Mouse (Mus musculus) embryonic facial prominence, embryonic 11.5 days (tissue): ENCODE measurements at regions not wholly inside any gene's neighbourhood (a gene's known extent, or its start where the extent isn't known, plus 50 kb on each side); places are given as distances from the start of the nearest gene placed in this dataset.

Experiments used
- ATAC-seq: fragments of 200-750 bp; cut with Nextera tagmentation; replicated peaks from 2 replicates; pipeline ENCODE4 v1.8.0; 2017; ENCODE audit warnings: low read depth; ENCODE audit not compliant: insufficient number of reproducible peaks, low FRiP score, low TSS enrichment
- DNase-seq: peaks from one replicate; pipeline ENCODE4 v3.0.0-alpha.2; 2015; ENCODE audit warnings: low spot score
- H3K27ac ChIP-seq: fragments of 300-500 bp; sonication (generic); replicated peaks from 2 replicates; pipeline ENCODE4 v1.5.1; 2014; ENCODE audit warnings: mild to moderate bottlenecking, low read depth, low read length, control low read depth
- H3K27me3 ChIP-seq: fragments of 300-500 bp; sonication (generic); 2 replicates; pipeline ENCODE4 v1.6.1; 2014; ENCODE audit warnings: mild to moderate bottlenecking, low read length, moderate library complexity, mixed read lengths; ENCODE audit not compliant: control insufficient read depth, insufficient read depth
- H3K36me3 ChIP-seq: fragments of 300-500 bp; sonication (generic); replicated peaks from 2 replicates; pipeline ENCODE4 v1.6.1; 2014; ENCODE audit warnings: low read depth, mild to moderate bottlenecking, low read length, moderate library complexity, mixed read lengths; ENCODE audit not compliant: control insufficient read depth, insufficient read depth
- H3K4me1 ChIP-seq: fragments of 300-500 bp; sonication (generic); 2 replicates; pipeline ENCODE4 v1.6.1; 2014; ENCODE audit warnings: low read length, mixed read lengths; ENCODE audit not compliant: control insufficient read depth, insufficient read depth
- H3K4me2 ChIP-seq: fragments of 300-500 bp; sonication (generic); 2 replicates; pipeline ENCODE4 v1.6.1; 2014; ENCODE audit warnings: low read depth, mild to moderate bottlenecking, control low read depth, low read length, moderate library complexity
- H3K4me3 ChIP-seq: fragments of 300-500 bp; sonication (generic); 2 replicates; pipeline ENCODE4 v1.5.1; 2014; ENCODE audit warnings: low read depth, low read length, control low read depth
- H3K9ac ChIP-seq: fragments of 300-500 bp; sonication (generic); replicated peaks from 2 replicates; pipeline ENCODE4 v1.6.1; 2014; ENCODE audit warnings: mild to moderate bottlenecking, control low read depth, low read length
- H3K9me3 ChIP-seq: fragments of 300-500 bp; sonication (generic); replicated peaks from 2 replicates; pipeline ENCODE4 v1.6.1; 2016; ENCODE audit warnings: mild to moderate bottlenecking, low read length, inconsistent platforms, mixed read lengths; ENCODE audit not compliant: control insufficient read depth
- WGBS: fragments of 180-500 bp; shearing (Covaris S2); extraction: QIAGEN DNeasy Blood & Tissue Kit; methylation state at CpG from one replicate; pipeline ENCODE4 v1.1.7; 2014; 5-methylcytosine and 5-hydroxymethylcytosine counted together

DNA sequence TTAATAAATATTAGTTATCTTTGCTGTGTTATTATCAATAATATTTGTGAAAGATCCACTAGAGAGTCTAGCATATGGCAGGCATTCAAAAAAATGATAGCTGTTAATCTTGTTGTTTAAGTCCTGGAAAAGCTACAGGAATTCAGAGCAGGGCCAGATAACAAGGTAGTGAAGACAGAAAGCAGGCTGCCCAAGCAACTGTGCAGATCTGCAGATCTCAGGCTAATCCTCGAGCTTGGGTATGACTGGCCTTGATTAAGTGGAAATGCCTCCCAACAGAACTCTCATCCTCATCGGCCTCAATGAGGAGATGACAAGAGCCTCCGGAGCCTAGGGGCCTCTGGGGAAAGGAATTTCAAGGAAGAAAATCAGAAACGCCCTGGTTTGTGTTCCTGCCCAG is 142.9 kb upstream of the Pkdcc start:
- no peak overlapping the region for H3K4me3 ChIP-seq
- H3K4me1 ChIP-seq: no peaks in the 10 kb centered on the region
- no peak for DNase-seq
- no peak overlapping the region for H3K9ac ChIP-seq
- no peak overlapping the region for H3K27ac ChIP-seq
- H3K27me3 ChIP-seq: no peaks in the 10 kb centered on the region
- no peaks in the 10 kb centered on the region for H3K36me3 ChIP-seq
- 56% methylated on average over 4 of the region's 4 CpGs for WGBS
- H3K4me2 ChIP-seq: no peak overlapping the region
- no peaks in the 10 kb centered on the region for H3K9me3 ChIP-seq
- ATAC-seq: no peak

DNA sequence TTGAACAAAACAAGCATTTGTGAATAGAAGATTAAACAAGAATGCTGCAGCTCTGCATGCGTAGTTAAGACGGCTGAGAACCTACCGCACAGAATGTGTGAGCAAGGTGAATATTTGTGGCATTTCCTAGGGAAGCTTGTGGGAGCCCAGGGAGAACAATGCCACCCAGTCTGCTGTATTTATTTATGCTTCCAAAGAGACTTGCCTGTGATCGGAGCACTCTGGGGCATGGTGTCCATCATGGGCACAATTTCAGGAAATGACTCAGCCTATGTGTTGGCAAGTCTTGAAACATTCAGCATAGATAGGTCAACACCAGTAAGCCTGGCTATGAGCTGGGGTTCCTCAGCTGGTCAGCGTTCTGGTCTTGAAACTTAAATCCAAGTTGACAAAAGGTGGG is 140.2 kb upstream of the Pkdcc start:
- no peak overlapping the region for H3K4me2 ChIP-seq
- no peaks in the 10 kb centered on the region for H3K27me3 ChIP-seq
- H3K4me1 ChIP-seq: peaks cover 6% of the 10 kb centered on the region
- DNase-seq: no peak
- no peak for ATAC-seq
- no peak overlapping the region for H3K27ac ChIP-seq
- H3K4me3 ChIP-seq: no peak overlapping the region
- no peaks in the 10 kb centered on the region for H3K9me3 ChIP-seq
- WGBS: 53% methylated on average over 5 of the region's 5 CpGs
- no peaks in the 10 kb centered on the region for H3K36me3 ChIP-seq
- no peak overlapping the region for H3K9ac ChIP-seq

DNA sequence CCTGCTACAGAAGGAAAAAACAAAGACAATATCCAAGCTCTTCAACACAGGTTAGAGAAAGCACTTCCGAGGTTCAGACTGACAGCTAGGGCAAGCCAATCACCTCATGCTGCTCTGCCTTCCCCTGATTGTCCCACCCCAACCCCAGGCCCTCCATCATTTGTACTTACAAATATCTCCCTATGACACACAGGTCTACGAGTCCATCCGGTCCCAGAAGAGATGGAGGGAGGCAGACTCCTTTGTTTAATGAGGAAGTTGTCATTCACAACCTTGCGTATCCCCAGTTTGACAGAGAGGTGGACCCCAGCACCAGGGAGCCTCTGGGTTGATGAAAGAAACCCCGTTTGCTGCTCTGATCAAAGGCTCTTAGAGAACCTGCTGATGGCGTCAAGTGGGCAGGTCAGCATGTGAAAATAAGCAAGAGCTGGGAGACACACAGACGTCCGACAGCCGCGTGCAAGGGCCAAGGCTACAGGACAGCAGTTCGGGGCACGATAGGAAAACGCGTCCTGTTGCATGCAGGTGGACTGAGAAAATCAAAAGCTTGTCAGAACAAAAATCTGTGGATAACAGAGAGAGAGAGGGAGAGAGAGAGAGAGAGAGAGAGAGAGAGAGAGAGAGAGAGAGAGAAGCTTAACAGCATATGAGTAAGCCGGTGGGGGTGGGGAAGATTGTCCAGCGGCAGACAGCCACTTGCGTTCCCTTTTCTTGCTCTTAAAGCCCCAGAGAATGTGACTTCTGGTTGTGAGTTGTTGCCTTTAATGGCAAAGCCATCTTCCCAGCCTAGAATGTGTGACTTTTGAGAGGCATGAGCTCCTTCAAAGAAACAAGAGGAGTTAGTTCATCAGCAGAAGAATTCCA is 137.1 kb upstream of the Pkdcc start:
- Histone ChIP-seq H3K27ac (0 out of 2 replicates have a peak overlapping the region, but pooled peaks have one; percentile 31), H3K4me3 (no peak overlapping the region), H3K27me3 (no peaks in the 10 kb centered on the region), H3K36me3 (no peaks in the 10 kb centered on the region), H3K9ac (no peak overlapping the region), H3K4me2 (no peak overlapping the region; the same call in 1 of the 2 replicates), H3K4me1 (peaks cover 6% of the 10 kb centered on the region), H3K9me3 (no peaks in the 10 kb centered on the region)
- DNase-seq (no peak), ATAC-seq (no peak)
- 24% methylated on average over 17 of the region's 17 CpGs for WGBS

DNA sequence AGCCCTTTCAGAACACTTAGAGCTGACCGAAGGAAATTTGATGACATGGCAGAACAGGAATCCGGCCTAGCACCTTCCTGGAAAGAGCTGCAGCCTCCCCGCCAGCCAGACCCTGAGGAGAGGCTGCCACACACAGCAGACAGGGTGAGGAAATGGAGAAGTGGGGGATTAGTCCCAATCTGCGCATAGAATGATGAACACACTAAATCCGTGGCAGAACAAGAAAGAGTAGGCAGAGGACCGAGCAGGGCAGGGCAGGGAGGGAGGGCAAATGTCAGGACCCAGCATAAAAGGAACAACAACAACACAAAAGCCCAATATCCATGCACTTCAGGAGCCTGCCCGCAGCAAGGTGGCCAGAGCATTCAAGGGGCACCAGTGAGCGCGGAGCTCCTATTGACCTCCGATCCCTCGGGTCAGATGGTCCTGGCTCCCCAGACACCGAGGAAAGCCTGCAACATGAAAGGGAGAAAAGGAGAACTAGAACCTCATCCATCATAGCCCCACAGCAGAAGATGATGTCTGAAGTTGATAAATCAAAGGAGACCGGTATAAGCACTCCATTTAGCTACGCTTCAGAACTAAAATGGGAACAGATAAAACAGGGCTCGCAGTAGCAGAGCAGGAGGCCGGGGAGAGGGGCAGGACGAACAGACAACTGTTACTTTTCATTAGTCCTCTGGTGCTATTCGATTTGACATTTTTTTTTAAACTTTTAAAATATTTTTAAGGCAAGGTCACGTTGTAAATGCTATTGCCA is 136.3 kb upstream of the Pkdcc start:
- Histone ChIP-seq H3K9me3 (no peaks in the 10 kb centered on the region), H3K27me3 (no peaks in the 10 kb centered on the region), H3K4me3 (no peak overlapping the region), H3K4me2 (0 out of 2 replicates have a peak overlapping the region, but pooled peaks have one; percentile 17), H3K4me1 (peaks cover 6% of the 10 kb centered on the region), H3K27ac (0 out of 2 replicates have a peak overlapping the region, but pooled peaks have one; percentile 31), H3K9ac (no peak overlapping the region), H3K36me3 (no peaks in the 10 kb centered on the region)
- ATAC-seq: no peak
- DNase-seq: no peak
- 15% methylated on average over 19 of the region's 19 CpGs for WGBS

DNA sequence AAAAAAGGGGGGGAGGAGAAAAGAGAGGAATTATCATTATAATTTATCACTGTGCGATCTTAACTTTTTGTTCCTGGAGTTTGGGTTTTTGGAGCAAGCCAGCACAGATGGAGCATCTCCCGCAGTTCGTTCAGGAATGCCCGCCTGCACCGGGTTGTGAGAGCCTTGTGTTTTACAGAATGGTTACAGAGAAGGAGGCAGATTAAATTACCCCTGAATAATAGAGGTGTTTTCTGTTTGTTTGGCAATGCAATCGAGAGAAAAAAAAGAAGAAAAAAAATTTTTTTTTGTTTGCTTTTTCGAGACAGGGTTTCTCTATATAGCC is 135.8 kb upstream of the Pkdcc start:
- H3K4me1 ChIP-seq: peaks cover 6% of the 10 kb centered on the region
- H3K9me3 ChIP-seq: no peaks in the 10 kb centered on the region
- no peak for DNase-seq
- no peaks in the 10 kb centered on the region for H3K36me3 ChIP-seq
- H3K27ac ChIP-seq: no peak overlapping the region
- no peaks in the 10 kb centered on the region for H3K27me3 ChIP-seq
- WGBS: 54% methylated on average over 7 of the region's 7 CpGs
- H3K9ac ChIP-seq: no peak overlapping the region
- H3K4me3 ChIP-seq: no peak overlapping the region
- no peak for ATAC-seq
- H3K4me2 ChIP-seq: no peak overlapping the region

DNA sequence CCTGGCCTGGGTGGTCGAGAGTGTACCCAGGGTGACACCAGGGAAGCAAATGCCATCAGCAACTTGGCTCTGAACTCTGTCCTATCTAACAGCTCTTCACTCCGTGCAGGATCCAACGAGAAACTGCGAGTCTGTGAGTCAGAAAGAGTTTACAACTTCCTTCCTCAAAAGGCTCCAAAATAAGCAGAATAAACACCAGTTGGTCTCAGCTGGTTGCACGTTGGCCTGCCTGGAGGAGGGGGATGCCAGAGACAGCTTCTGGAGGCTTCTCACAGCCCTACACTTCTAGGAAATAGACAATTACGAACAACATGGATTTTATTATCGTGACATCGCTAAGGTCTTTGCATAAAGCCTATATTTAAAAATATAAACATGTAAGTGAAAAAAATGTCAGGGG is 133.4 kb upstream of the Pkdcc start:
- H3K27me3 ChIP-seq: no peaks in the 10 kb centered on the region
- H3K9me3 ChIP-seq: no peaks in the 10 kb centered on the region
- 47% methylated on average over 8 of the region's 8 CpGs for WGBS
- H3K36me3 ChIP-seq: no peaks in the 10 kb centered on the region
- no peak for ATAC-seq
- H3K4me3 ChIP-seq: no peak overlapping the region
- H3K4me2 ChIP-seq: no peak overlapping the region
- H3K9ac ChIP-seq: no peak overlapping the region
- H3K4me1 ChIP-seq: peaks cover 6% of the 10 kb centered on the region
- no peak overlapping the region for H3K27ac ChIP-seq
- DNase-seq: no peak

DNA sequence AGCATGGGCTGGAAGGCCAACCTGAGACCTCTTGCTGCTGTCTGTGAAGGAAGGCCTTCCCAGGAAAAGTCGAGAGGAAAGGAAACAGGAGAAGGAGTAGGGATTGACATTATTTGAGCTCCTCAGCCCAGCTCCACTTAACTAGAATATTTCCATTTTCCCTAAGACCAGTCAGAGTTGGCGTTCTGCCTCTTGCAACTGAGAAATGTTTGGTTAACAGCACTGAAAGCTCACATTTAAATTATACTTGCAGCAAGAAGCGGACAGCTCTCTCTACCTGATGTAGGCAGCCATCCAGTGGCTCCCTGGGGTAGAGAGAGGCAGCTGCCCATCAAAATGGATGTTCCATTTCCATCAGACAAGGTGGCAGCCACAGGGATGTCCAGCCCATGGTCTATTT is 131.6 kb upstream of the Pkdcc start:
- Histone ChIP-seq H3K9ac (no peak overlapping the region), H3K27ac (no peak overlapping the region), H3K36me3 (no peaks in the 10 kb centered on the region), H3K4me1 (peaks cover 4% of the 10 kb centered on the region), H3K27me3 (no peaks in the 10 kb centered on the region), H3K9me3 (no peaks in the 10 kb centered on the region), H3K4me3 (no peak overlapping the region), H3K4me2 (no peak overlapping the region)
- WGBS: 60% methylated on average over 3 of the region's 3 CpGs
- ATAC-seq: no peak
- DNase-seq: no peak

DNA sequence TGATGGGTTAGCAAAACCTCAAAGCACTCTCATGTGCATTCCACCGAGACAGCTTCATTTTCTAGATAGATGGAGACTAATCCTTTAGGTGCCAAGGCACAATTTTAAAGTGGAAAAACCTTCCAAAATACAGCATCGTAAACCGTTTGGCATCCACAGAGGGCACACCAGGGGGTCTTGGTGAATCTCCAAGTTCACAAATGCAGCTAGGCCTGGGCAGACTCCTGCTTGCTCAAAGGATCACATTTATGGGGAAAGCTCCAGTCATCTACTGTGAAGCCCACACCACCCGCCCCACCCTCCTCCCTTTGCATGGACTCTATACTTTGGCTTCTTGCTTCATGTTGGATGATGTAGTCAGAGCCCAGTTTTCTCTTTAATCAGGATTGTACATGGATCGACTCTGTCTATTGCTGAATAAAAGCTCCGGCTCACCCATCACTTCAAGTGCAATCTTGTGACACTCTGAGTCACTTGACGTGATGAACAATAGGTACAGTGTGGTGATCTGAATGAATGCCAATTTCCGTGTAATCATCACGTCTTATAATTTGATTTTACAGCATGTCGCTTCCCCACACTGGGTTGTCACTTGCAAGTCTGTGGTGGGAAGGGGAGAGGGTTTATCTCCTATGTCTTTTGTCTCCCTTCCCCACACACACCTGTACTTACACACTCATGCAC is 129.2 kb upstream of the Pkdcc start:
- H3K4me1 ChIP-seq: no peaks in the 10 kb centered on the region
- H3K4me3 ChIP-seq: no peak overlapping the region
- H3K27me3 ChIP-seq: no peaks in the 10 kb centered on the region
- ATAC-seq (no peak), DNase-seq (no peak)
- H3K9me3 ChIP-seq: no peaks in the 10 kb centered on the region
- no peak overlapping the region for H3K27ac ChIP-seq
- no peaks in the 10 kb centered on the region for H3K36me3 ChIP-seq
- no peak overlapping the region for H3K4me2 ChIP-seq
- H3K9ac ChIP-seq: no peak overlapping the region
- 90% methylated on average over 10 of the region's 10 CpGs for WGBS
